Mouse (Mus musculus) cortical plate, adult 2 months (tissue): ENCODE data around the gene Cacna2d2.

Experiments used
- CTCF ChIP-seq: fragments of 200-500 bp; IDR thresholded peaks from 2 replicates; pipeline ENCODE4 v1.5.1; 2011; ENCODE audit warnings: mild to moderate bottlenecking, control low read depth, low read length; ENCODE audit not compliant: insufficient read depth; ENCODE audit errors: extremely low read depth
- POLR2A ChIP-seq: fragments of 200-500 bp; IDR thresholded peaks from 2 replicates; pipeline ENCODE4 v1.6.1; 2011; ENCODE audit warnings: mild to moderate bottlenecking, low read length, control low read depth; ENCODE audit not compliant: insufficient read depth; ENCODE audit errors: extremely low read depth

- TF ChIP-seq CTCF, result no peak
- TF ChIP-seq POLR2A, result no peak
Observed at GRCm38 (mm10) chr9:107510384-107511100, 111.1 kb downstream of the Cacna2d2 start.
